Mouse (Mus musculus) small intestine, adult 2 months (tissue): ENCODE measurements around the gene Rasgrp2.

Experiments used
- CTCF ChIP-seq: fragments of 200-500 bp; IDR thresholded peaks from 2 replicates; pipeline ENCODE4 v1.5.1; 2012; ENCODE audit warnings: low read depth, mild to moderate bottlenecking, control low read depth, inconsistent platforms, low read length, moderate library complexity, mixed read lengths; ENCODE audit not compliant: insufficient replicate concordance, insufficient read length; ENCODE audit errors: extremely low read depth
- POLR2A ChIP-seq: fragments of 200-500 bp; IDR thresholded peaks from 2 replicates; pipeline ENCODE4 v1.6.1; 2012; ENCODE audit warnings: low read depth, mild to moderate bottlenecking, control low read depth, inconsistent platforms, low read length, moderate library complexity

DNA sequence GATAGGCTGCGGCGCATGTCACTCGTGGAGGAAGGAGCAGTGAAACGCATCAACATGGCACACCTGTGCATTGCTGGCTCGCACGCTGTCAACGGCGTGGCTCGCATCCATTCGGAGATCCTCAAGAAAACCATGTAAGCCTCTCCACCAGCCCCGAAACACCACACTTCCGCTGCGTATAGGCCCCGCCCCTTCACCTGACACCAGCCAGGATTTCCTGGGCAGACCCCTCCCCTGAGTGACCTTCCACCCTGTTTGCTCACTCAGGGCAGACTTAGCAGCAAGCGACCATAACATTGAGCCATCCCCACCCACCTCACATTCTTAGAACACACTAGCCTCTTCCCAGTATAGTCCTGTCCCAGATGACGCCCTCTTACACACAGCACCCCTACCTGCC is 9.3 kb upstream of the Rasgrp2 start:
- no peak for TF ChIP-seq POLR2A
- no peak for TF ChIP-seq CTCF
